Mouse (Mus musculus) midbrain, embryonic 11.5 days (tissue): Measurements from ENCODE around the gene Insm1. TPM values are rescaled to one million over a fixed set of nuclear protein-coding genes. Genes with fewer than 3 reads are reported as not detected.

Experiments
- ATAC-seq: fragments of 200-750 bp; cut with Nextera tagmentation; 2 replicates; pipeline ENCODE4 v1.8.0; 2017; ENCODE audit warnings: moderate TSS enrichment, moderate library complexity; ENCODE audit not compliant: low FRiP score
- DNase-seq: peaks from one replicate; pipeline ENCODE4 v3.0.0; 2015; ENCODE audit warnings: low spot score; ENCODE audit errors: missing footprints
- H3K27ac ChIP-seq: fragments of 300-500 bp; sonication (generic); 2 replicates; pipeline ENCODE4 v1.5.1; 2014; ENCODE audit warnings: low read depth, low read length
- H3K27me3 ChIP-seq: fragments of 300-500 bp; sonication (generic); 2 replicates; pipeline ENCODE4 v1.6.1; 2014; ENCODE audit warnings: mild to moderate bottlenecking, low read length, moderate library complexity, mixed read lengths; ENCODE audit not compliant: control insufficient read depth, insufficient read depth
- H3K36me3 ChIP-seq: fragments of 300-500 bp; sonication (generic); 2 replicates; pipeline ENCODE4 v1.6.1; 2014; ENCODE audit warnings: mild to moderate bottlenecking, low read length, moderate library complexity, mixed read lengths; ENCODE audit not compliant: control insufficient read depth, insufficient read depth
- H3K4me1 ChIP-seq: fragments of 300-500 bp; sonication (generic); 2 replicates; pipeline ENCODE4 v1.6.1; 2014; ENCODE audit warnings: low read length; ENCODE audit not compliant: control insufficient read depth, insufficient read depth
- H3K4me2 ChIP-seq: fragments of 300-500 bp; sonication (generic); 2 replicates; pipeline ENCODE4 v1.6.1; 2014; ENCODE audit warnings: mild to moderate bottlenecking, moderate library complexity
- H3K4me3 ChIP-seq: fragments of 300-500 bp; sonication (generic); 2 replicates; pipeline ENCODE4 v1.5.1; 2014; ENCODE audit warnings: low read depth, low read length
- H3K9ac ChIP-seq: fragments of 300-500 bp; sonication (generic); 2 replicates; pipeline ENCODE4 v1.6.1; 2014; ENCODE audit warnings: low read length
- H3K9me3 ChIP-seq: fragments of 300-500 bp; sonication (generic); 2 replicates; pipeline ENCODE4 v1.6.1; 2016; ENCODE audit warnings: low read length; ENCODE audit not compliant: control insufficient read depth
- WGBS: fragments of 180-500 bp; shearing (Covaris S2); extraction: QIAGEN DNeasy Blood & Tissue Kit; methylation state at CpG from one replicate; pipeline ENCODE4 v1.1.7; 2014; 5-methylcytosine and 5-hydroxymethylcytosine counted together
- polyA plus RNA-seq: library from polyadenylated mRNA; unstranded; fragments of >200 nt; fragmentation: Nextera tagmentation; extraction: Ambion mirVana; gene quantifications from 2 replicates; pipeline ENCODE4 v1.2.1, GENCODE M21; 2014

Insm1 gene
- polyA plus RNA-seq, 1 experiment from 2014 or later: 11.7 TPM

GRCm38 (mm10) chr2:146265045-146265444 lies 43.3 kb downstream of the Insm1 start:
- Histone ChIP-seq H3K36me3 (no peaks in the 10 kb centered on the region), H3K9ac (no peak overlapping the region), H3K4me2 (no peak overlapping the region), H3K9me3 (no peaks in the 10 kb centered on the region), H3K27me3 (peaks cover 14% of the 10 kb centered on the region; the same call in 1 of the 2 replicates), H3K27ac (no peak overlapping the region), H3K4me1 (peaks cover 20% of the 10 kb centered on the region), H3K4me3 (no peak overlapping the region)
- WGBS: 90% methylated on average over 4 of the region's 4 CpGs
- peak; percentile 10 for DNase-seq
- no peak for ATAC-seq

DNA sequence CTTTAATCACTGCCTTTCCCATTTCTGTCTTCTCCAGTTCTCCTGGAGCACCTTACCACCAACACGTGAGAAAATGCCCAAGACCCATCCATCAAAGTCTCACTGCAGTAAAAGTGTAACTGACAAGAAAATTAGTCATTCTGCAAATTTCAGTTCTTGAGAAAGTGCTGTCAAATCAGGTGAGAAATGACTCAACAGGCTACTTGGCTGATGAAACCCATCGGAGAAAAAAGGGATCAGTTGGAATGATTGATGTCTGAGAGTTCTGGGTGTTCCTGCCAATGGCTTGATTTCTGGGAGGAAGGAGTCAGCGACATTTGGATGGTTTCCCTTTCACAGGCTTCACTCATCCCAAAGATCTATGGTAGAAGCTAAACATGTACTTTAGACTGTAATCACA lies 44.8 kb downstream of the Insm1 start:
- Histone ChIP-seq H3K27me3 (peaks cover 13% of the 10 kb centered on the region; the same call in 1 of the 2 replicates), H3K36me3 (no peaks in the 10 kb centered on the region), H3K4me1 (peaks cover 11% of the 10 kb centered on the region), H3K9me3 (no peaks in the 10 kb centered on the region), H3K27ac (no peak overlapping the region), H3K9ac (no peak overlapping the region), H3K4me2 (no peak overlapping the region), H3K4me3 (no peak overlapping the region)
- 90% methylated on average over 3 of the region's 3 CpGs for WGBS
- ATAC-seq (no peak), DNase-seq (no peak)
